Mouse (Mus musculus) skeletal muscle tissue, adult 2 months (tissue): Measurements from ENCODE around the gene Mfap2.

Experiments
- DNase-seq: peaks from one replicate; pipeline ENCODE4 v3.0.0-alpha.2; 2012; ENCODE audit warnings: low read depth, low spot score

The Mfap2 gene

DNA sequence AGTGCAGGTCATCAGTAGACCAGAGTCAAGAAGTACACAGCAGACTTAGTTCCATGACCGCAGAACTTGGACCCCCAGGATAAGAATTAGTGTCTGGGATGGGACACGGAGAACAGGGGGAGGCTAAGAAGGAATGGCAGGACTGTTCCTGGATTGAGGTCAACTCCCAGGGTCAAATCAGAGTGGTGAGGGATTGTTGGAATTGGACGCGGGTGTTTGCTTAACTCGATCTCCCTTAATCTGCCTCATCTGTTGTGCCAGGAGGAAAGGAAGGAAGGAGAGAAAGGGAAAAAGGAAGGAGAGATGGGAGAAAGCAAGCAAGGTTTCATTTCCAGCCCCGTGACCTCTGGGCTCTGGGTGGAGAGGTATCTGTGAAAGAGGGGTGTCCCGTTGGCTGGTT, at the start of gene Mfap2:
TSS of gene Mfap2 (plus strand) at position 301 of the 400 bp plus-strand sequence.
- DNase-seq = no peak

DNA sequence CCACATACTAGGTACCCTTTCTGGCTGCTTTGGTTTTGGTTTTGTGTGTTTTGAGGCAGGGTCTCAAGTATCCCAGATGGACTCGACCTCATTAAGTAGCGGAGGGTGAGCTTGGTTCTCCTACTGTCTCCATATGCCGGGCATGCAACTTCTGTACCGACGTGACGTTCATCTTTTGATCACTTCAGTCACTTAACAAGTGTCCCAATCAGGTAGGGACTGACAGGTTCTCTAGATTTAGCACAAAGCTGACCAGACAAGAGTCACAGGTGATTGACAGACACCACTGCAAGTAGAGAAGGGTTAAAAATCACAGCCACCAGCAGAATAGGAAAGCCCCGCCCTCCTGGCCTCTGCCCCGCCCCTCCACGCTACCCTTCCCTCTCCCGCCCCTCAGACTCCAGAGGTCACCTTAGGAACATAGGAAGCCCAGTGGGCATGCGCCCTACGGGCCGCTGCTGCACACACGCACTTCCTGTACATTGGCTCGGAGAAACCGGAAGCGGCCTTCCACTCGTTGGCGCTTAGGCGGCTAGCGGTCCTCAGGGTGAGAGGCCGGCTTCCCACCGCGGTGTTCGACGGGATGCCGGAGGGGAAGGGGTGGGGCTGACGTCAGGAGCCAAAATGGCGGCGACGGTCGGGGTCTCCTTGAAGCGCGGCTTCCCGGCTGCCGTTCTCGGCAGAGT, 49.3 kb upstream of the Mfap2 start, which contains the start of gene Sdhb:
TSS of gene Sdhb (plus strand) at position 423 of the 686 bp plus-strand sequence.
- DNase-seq = peak; percentile 100

DNA sequence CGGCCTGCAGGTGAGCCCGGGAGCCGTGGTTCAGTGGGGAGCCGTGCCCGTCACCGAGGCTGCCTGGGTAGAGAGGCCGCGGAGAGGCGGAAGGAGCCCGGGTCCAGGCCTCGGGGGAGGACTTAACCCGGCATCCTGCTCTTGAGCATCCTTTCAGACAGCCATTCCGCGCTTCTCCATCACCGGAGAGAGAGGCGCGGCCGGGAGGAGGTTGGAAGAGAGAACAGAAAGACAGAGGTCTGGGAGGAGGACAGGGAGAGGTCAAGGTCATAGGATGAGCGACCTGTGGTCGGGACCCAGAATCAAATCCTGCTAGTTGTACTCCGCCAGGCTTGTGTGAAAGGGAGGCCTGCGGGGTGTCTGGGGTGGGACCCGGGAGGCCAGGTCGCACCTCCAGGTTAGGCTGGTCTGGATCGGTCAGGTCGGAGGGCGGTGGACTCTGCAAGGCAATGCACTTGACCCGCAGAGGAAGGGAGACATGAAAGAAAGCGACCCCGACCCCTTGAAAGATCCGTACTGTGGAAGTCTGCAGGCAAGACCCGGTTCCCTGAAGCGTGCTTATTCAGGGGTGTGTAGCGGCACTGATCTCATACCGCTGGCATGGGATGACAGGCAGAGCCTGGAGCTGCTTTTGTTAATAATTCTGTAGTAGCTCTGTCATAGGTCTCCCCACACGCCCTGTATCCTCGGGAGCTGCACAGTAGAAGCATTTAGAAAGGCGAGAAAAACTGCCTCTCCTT, 48.6 kb upstream of the Mfap2 start:
- DNase-seq = no peak

DNA sequence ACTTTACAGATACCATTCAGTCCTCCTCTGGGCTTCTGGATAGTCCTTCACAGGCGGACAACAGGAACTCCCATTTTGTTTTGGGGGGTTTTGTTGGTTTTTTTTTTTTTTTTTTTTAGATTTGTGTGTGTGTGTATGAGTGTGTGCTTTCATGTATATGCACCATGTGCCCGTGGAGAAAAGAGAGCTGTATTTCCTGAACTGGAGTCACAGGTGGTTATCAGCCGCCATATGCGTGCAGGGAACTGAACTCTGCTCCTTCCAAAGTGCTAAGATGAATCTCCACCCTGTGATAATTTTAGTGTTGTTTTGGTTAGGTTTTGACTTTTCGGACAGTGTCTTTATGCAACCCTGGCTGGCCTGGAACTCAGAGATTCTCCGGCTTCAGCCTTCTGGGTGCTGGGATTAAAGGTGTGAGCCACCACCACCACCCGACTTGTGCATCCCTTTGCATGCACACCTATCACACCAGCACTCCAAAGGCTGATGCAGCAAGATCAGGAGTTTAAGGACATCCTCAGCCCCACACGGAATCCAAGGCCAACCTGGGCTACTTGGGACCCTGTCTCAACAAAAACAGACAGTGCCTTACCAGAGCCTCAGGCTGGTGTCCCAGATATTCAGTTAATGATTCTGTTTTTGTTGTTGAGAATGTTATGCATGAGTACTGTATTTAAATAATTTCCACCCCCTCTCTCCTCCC, 47.9 kb upstream of the Mfap2 start:
- no peak for DNase-seq

DNA sequence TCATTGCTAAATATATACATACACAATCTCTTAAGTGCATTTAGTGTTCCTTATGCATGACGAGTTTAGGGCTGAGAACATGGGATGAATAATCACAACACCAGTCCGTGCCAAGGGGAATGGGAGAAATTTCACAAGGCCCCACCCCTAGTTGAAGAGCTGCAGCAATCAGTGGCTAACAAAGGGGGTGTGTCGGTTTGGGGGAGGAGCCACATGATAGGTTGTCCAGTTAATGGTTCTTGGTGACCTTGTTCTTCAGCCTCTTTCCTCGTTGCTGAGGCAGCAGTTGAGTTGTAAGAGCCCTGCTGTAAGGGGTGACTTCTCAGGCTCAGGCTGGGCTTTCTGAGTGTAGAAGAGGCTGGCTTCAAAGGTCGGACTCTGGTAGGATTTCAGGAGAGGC, 47.3 kb upstream of the Mfap2 start:
- peak; percentile 65 for DNase-seq

DNA sequence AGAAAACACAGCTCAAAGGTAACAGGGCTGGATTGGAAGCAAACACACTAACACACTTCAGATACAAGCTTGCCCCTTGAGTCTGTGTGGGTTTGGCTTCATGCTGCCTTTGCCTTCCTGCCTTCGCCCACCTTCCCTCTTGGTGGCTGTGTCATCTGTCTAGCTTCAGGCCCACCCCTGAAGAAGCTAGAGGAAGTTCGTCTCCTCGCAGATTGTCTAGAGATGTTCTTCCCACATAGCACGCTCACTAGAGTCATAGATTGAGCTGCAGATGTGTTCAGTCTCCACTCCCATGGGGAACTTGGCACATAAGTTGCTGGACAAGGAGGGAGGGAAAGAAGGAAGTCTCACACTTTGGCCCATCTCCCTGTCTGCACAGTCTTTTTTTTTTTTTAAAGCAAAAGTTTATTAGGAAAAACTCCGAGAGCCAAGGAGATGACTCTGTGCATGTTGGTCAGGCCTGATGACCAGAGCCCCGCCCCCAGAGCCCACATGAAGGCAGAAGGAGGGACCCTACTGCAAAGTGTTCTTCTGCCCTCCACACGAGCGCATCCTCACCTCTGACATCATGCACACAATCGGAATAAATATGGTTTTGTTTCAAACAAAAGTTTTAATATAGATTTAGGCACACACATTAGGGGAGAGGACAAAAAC, 46.1 kb upstream of the Mfap2 start:
- peak; percentile 59 for DNase-seq

DNA sequence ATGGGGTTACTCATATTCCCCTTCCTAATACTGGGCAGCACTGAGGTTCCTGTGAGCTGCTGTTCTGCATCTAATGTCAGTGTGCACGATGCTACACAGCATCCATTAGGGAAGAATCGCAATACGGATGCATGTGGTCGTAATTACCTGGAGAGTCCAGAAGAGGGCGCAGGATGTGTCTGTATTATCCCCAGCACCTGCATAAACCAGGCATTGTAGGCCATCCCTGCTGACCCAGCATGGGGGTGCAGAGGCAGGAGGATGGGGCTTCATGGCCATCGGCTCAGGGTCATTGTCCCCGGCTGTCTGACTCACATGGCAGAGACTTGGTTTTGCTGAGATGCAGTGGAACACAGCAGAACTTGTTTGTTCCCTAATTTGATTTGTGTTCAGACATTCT, 45.6 kb upstream of the Mfap2 start:
- DNase-seq = peak; percentile 68

DNA sequence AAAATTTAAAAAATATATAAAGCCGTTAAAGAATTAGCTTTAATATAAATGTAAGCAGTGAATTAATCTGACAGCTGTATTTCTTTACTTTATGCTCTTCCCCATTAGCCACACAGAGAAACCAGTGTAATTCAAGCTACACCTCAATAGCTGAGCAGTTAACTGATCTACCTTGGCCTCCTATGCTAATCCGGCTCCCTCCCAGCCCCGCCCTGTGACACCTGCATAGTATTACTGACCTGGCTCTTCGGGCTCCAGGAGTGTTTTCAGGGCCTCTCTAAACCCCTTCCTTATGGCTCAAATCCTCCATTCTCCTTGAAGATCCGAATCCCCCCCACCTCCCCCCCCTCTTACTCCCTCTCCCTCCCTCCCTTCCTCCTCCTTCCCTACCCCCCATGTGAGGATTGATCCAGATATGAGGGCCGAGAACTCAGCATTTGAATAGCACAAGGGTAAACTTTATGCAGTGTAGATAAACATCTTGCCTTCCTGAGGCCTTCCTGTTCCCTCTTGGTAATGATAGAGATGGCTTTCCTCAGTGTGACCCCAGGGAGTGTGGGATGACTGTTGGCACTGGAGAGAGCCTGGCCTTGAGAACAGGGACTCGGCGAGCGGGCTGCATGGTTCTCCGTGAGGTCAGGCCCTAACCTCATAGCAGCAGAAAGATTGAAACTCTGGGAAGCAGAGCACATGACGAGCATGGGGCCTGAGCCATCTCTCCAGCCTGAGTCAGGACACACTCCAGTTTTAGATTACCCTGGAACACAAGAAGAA, 42.6 kb upstream of the Mfap2 start:
- no peak for DNase-seq

DNA sequence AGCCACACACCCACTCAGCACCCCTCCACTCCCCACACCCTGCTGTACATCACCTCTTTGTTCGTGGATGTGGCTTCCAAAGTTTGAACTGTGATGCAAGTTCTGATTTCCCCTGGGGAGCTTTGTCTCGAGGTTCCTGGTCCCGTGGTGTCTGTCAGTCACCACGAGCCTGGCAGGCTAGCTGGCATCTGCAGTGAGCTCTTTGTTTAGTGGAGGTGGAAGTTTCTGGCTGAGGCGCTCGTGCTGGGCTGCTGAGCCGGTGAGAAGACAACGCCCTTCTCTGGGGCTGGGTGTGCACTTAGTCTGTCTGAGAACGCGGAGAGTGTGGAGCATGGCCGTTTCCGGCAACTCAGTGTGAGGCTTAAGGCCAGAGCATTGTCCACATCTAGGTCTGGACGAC, 38.5 kb upstream of the Mfap2 start:
- DNase-seq = no peak

DNA sequence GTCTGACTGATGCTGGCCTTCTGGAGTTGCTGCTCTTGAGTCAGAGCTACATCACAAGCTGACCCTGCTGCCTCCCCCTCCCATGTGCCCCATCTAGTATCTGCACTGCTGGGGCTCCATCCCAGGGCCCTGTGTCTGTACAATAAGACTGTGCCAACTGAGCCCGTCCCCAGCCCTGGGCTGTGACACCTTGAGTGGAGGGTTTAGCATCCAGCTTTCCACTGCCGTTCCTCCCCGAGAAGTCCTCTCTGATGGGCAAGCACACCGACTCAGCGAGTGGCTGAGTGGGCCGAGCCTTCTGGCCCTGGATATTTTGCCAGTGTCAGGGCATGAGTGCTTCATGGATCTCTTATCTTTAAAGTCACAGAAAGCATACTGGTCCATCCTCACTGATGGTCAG, 35.8 kb upstream of the Mfap2 start:
- no peak for DNase-seq

DNA sequence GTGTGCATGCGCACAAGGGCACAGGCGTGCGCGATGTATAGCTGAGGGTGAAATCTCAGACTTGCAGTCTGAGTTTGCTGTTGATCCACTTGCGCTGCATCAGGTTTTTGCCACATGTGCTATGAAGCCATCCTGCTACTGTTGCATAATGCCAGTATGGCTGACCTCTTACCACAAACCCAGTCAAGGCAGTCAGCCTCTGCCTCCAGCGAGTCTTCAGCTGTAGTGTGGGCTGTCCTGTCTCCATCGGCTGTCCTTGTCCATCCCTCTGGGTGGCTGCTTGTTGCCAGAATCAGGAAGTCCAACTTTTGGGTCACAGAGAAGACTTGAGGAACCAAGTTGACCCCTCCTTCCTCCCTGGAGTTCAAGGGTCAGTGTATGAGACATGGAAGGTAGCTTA, 34.9 kb upstream of the Mfap2 start:
- peak; percentile 45 for DNase-seq

DNA sequence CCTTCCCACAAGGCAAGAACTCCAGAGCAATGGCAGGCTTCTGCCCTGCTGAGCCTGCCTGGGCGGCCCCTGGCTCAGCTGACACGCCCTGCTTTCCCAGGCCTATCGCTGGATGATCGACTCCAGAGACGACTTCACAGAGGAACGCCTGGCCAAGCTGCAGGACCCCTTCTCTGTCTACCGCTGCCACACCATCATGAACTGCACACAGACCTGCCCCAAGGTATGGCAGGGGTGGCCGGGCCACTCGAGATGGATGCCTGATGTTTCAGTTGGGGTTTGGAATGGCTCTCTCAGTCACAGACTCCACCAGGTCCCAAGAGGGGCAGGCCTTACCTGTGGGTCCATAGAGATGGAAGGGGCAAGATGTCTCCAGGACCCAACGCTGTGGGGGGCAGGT, 32.9 kb upstream of the Mfap2 start:
- no peak for DNase-seq

DNA sequence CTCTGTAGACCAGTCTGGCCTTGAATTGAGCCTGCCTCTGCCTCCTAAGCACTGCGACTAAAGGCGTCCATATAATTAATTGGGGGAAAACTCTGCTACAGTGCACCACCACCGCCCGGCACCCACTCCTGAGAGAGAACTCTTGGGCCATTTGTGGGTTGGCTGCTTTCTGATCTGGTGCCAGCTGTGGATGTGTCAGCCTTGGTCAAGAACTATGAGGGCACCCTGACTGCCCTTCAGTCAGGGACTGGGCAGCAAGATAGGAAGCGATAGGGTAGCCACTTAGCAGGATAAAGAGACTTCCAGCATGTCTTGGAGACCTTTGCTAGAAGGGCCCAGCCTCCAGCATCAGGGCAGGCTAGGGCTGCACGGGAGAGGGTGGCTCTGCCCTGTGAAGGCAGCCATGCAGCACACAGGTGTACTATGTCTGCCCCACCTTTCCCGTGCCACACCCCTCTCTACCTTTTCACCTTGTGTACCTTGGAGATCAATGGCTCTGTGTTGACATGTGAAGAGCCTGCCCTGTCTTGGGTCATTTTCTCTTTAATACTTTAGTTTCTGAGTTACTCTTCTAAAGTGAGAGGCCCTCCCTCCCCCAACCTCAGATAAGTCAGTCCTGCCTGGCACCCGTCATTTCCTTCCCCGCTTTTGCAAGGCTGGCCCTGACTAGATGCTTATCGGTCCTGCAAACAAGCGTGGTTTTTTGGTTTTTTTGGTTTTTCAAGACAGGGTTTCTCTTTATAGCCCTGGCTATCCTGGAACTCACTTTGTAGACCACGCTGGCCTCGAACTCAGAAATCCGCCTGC, 32.1 kb upstream of the Mfap2 start:
- DNase-seq = no peak

DNA sequence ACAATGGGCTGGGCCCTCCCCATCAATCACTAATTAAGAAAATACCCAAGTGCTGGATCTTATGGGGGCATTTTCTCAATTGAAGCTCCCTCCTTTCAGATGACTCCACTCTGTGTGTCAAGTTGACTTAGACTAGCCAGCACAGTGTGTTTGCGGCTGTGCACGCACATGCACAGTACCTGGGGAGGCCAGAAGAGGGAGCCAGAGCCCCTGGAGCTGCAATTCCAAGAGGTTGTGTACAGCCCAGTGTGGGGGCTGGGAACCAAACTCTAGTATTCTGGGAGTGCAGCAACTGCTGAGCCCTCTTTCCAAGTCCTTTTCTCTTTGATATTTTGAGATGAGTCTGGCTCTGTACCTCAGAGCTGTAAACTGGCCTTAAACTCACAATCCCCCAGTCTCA, 28.6 kb upstream of the Mfap2 start:
- no peak for DNase-seq

DNA sequence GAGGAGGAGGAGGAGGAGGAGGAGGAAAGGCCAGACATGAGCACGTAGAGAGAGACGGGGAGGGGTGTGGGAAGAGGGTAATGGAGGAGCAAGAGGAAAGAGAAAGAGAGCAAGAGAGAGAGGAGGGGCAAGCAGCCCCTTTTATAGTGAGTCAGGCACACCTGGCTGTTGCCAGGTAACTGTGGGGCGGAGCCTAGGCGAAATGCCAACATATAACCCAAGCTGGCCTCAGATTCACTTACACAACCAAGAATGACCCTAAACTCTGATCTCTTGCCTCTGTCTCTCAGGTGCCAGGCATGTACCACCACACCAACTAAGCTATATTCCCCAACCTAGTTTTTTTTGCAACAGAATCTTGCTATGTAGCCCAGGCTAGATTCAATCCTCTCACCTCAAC, 27.4 kb upstream of the Mfap2 start:
- DNase-seq = no peak

DNA sequence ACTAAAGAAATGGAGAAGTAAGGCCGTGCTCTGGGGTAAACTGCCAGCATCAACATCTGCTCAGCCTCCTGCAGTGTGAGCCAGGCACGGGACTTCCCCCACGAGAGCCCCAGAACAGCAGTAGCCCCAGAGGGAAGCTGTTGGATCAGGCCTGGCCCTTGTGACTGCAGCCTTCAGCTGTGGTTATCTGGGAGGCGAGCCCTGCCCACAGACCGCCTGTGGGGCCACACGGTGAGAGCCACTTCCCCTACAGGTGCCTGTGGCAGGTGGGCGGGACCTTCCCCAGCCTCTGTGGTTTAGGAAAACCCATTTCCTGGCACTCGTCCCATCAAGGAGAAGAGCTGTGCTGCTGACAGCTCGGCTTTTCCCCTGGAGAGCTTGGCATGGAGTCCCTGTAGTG, 26.8 kb upstream of the Mfap2 start:
- peak; percentile 68 for DNase-seq

DNA sequence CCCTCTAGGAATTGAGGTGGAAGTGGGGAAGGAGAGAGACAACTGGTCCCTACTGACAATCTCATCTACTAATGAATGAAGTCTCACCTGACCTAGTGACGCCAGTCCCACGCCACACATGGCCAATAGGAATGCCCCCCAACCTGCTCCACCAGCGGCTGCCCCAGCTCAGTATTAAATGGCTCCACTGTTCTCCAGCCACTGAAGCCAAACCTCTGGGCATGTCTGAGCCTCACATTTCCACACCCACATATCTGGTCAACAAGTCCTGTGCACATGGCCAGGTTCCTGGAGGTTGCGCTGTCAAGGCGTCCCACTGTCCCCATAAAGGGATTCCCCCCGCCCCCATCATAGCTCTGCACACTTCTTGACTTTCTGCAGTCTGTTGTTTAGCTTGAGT, 25.7 kb upstream of the Mfap2 start:
- no peak for DNase-seq

DNA sequence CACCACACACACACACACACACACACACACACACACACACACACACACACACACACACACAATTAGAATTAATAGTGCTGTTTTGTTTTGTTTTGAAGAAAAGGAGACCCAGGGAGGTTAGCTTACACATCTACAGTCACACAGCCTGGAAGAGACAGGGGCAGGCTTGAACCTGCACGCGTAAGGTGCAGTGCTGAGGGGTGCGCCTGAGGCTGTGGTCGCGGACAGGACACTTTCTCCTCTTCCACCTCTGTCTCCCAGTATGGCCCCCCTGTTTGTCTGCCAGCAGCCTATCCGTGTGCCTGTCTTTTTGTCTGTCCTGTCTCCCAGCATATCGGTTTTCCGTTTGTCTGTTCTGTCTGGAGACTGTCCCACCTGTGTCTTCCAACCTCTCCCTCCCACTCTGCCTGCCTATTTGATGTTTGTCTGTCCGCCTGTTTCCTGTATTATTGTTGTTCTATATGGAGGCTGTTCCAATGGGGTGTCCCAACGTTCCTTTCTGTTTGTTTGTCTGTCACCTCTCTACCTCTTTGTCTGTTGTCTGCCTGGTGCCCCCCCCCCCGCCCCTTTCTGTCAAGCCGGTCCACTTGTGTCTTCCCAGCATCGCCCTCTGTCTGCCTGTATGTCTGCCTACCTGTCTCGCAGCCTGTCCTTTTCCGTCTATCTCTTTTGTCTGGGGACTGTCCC, 24.1 kb upstream of the Mfap2 start:
- no peak for DNase-seq

DNA sequence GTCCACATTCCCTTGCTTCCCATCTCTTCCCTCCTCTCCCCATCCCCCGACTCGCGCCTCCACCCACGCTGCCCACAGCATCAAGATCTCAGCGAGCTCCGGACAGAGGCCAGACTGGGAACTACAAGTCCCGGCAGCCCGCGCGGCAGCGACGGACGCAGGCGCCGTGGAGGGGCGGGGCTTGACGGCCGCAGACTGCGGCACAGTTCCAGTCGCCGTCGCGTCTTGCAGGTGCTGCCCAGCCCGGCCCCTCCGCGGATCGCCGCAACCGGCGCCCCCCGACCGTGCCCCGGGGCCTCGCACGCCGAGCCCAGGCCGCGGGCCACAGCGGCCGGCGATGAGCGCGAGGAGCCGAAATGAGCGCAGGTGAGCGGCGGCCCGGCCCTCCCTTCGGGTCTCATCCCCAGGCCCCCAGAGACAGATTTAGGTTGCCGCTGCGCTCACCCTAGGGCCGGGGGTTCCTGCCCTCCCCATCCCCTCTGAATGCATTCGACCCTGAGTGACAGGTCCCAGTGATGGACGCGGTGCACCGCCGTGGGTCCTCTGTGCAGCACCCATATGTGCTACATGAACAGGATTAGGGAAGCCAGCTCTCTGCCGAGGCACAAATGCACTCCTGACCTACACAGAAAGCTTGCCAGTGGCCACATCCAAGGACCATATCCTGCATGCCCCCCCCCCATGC, 23.4 kb upstream of the Mfap2 start, which contains the start of gene Atp13a2:
TSS of gene Atp13a2 (plus strand) at position 163 of the 685 bp plus-strand sequence.
- DNase-seq = peak; percentile 74
